Mouse (Mus musculus) liver, embryonic 11.5 days (tissue): ENCODE data around the gene Nek6. TPM values are rescaled to one million over a fixed set of nuclear protein-coding genes. Genes with fewer than 3 reads are reported as not detected.

Experiments used
- ATAC-seq: fragments of 200-750 bp; cut with Nextera tagmentation; replicated peaks from 2 replicates; pipeline ENCODE4 v1.8.0; 2017; ENCODE audit warnings: moderate number of reproducible peaks, mild to moderate bottlenecking, moderate TSS enrichment, moderate library complexity; ENCODE audit not compliant: low FRiP score
- DNase-seq: peaks from one replicate; pipeline ENCODE4 v3.0.0-alpha.2; 2017; ENCODE audit warnings: low spot score
- H3K27ac ChIP-seq: fragments of 300-500 bp; sonication (generic); 2 replicates; pipeline ENCODE4 v1.5.1; 2014; ENCODE audit warnings: mild to moderate bottlenecking, low read depth, low read length, control low read depth
- H3K27me3 ChIP-seq: fragments of 300-500 bp; sonication (generic); replicated peaks from 2 replicates; pipeline ENCODE4 v1.6.1; 2014; ENCODE audit warnings: low read length, mixed read lengths; ENCODE audit not compliant: control insufficient read depth, insufficient read depth
- H3K36me3 ChIP-seq: fragments of 300-500 bp; sonication (generic); 2 replicates; pipeline ENCODE4 v1.6.1; 2014; ENCODE audit warnings: mild to moderate bottlenecking, low read length, moderate library complexity, mixed read lengths; ENCODE audit not compliant: control insufficient read depth, insufficient read depth
- H3K4me1 ChIP-seq: fragments of 300-500 bp; sonication (generic); replicated peaks from 2 replicates; pipeline ENCODE4 v1.6.1; 2014; ENCODE audit warnings: low read length, mixed read lengths; ENCODE audit not compliant: control insufficient read depth, insufficient read depth
- H3K4me2 ChIP-seq: fragments of 300-500 bp; sonication (generic); 2 replicates; pipeline ENCODE4 v1.6.1; 2014; ENCODE audit warnings: mild to moderate bottlenecking, control low read depth, moderate library complexity
- H3K4me3 ChIP-seq: fragments of 300-500 bp; sonication (generic); 2 replicates; pipeline ENCODE4 v1.5.1; 2014; ENCODE audit warnings: low read depth, low read length, control low read depth
- H3K9ac ChIP-seq: fragments of 300-500 bp; sonication (generic); 2 replicates; pipeline ENCODE4 v1.6.1; 2014; ENCODE audit warnings: low read depth, low read length, control low read depth
- H3K9me3 ChIP-seq: fragments of 300-500 bp; sonication (generic); 2 replicates; pipeline ENCODE4 v1.6.1; 2016; ENCODE audit warnings: low read length, inconsistent platforms, mixed read lengths; ENCODE audit not compliant: control insufficient read depth
- WGBS: fragments of 180-500 bp; shearing (Covaris S2); extraction: QIAGEN DNeasy Blood & Tissue Kit; methylation state at CpG from one replicate; pipeline ENCODE4 v1.1.7; 2014; 5-methylcytosine and 5-hydroxymethylcytosine counted together
- microRNA-seq: library from miRNA; unstranded; fragments of <30 nt; microRNA quantifications from one replicate; pipeline ENCODE4, GENCODE M21; 2017; ENCODE audit warnings: borderline number of aligned reads
- polyA plus RNA-seq: library from polyadenylated mRNA; unstranded; fragments of >200 nt; fragmentation: Nextera tagmentation; extraction: Ambion mirVana; gene quantifications from 2 replicates; pipeline ENCODE4 v1.2.1, GENCODE M21; 2014

Nek6 gene
- polyA plus RNA-seq, 1 experiment from 2014 or later = 66.2 TPM

DNA sequence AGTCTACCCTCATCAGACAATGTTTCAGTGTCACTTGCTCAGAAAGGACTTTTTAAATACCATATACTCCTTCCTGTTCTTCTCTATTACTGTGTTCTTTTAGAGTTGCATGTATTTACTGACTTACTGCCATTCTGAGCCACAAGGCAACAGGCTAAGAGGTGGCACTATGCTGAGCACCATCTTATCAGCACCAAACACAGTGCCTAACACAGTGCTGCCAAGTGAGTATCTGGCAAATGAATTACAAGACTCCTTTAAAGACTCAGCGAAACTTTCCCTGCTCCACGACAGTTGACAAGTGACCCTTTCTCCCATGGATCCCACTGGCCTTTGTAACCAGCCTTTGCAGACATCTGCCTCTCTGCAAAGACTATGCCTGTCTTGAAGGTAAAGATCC lies 119.1 kb downstream of the Nek6 start:
- Histone ChIP-seq H3K4me3 (no peak overlapping the region), H3K9ac (no peak overlapping the region), H3K4me1 (no peaks in the 10 kb centered on the region), H3K4me2 (no peak overlapping the region), H3K27ac (no peak overlapping the region), H3K27me3 (no peaks in the 10 kb centered on the region), H3K9me3 (no peaks in the 10 kb centered on the region), H3K36me3 (peaks cover 48% of the 10 kb centered on the region)
- ATAC-seq (no peak), DNase-seq (no peak)
- 91% methylated on average over 2 of the region's 2 CpGs for WGBS

DNA sequence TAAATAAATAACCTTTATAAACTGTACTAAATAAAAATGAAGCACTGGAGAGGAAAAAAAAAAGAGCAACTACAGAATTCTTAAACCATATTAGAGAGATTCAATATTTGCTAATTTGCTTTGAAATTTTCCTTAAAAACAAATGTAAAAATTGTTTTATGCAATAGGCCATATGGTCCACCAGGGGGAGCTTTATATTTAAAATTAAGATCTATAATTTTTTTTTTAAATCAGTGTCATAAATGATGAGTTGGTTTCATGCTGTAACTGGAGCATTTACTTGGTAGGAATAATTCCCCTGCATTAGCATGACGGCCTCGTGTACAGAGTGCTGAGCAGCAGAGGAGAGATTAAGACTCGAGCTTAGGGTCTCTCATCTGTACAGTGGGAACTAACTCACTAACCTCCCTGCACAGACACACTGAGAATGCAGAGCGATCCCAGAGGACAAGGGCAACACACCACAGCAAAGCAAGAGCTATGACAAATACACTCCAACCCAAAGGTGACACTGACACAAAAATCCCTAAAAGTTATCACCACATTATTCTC lies 126.3 kb downstream of the Nek6 start:
- H3K4me1 ChIP-seq = peaks cover 5% of the 10 kb centered on the region
- H3K9me3 ChIP-seq = no peaks in the 10 kb centered on the region
- no peak for DNase-seq
- peaks cover 33% of the 10 kb centered on the region for H3K36me3 ChIP-seq
- H3K9ac ChIP-seq = no peak overlapping the region
- no peak overlapping the region for H3K4me3 ChIP-seq
- 83% methylated on average over 4 of the region's 4 CpGs for WGBS
- ATAC-seq = no peak
- H3K4me2 ChIP-seq = no peak overlapping the region
- H3K27me3 ChIP-seq = no peaks in the 10 kb centered on the region
- H3K27ac ChIP-seq = no peak overlapping the region

DNA sequence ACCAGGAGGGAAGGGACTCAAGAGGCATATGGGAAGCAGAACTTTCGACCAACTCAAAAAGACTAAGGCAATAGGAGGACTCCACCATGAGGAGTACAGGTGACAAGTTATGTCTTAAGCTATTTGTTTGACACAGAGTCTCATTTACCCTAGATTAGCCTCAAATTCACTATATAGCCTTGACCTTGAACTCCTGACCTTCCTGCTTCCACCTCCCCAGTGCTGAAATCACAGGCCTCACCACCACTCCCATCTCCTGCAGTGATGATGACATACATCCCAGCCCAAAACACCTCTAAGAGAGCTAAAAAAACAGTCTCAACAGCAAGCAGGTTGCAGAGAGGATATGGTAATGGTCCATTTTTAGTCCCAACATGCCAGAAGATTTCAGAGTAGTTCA lies 130.3 kb downstream of the Nek6 start:
- Histone ChIP-seq H3K27me3 (no peaks in the 10 kb centered on the region), H3K9ac (no peak overlapping the region), H3K4me2 (no peak overlapping the region), H3K27ac (no peak overlapping the region), H3K4me1 (peaks cover 6% of the 10 kb centered on the region), H3K36me3 (peaks cover 16% of the 10 kb centered on the region), H3K9me3 (no peaks in the 10 kb centered on the region), H3K4me3 (no peak overlapping the region)
- WGBS = 94% methylated on average over 1 of the region's 1 CpGs
- DNase-seq = no peak
- no peak for ATAC-seq

DNA sequence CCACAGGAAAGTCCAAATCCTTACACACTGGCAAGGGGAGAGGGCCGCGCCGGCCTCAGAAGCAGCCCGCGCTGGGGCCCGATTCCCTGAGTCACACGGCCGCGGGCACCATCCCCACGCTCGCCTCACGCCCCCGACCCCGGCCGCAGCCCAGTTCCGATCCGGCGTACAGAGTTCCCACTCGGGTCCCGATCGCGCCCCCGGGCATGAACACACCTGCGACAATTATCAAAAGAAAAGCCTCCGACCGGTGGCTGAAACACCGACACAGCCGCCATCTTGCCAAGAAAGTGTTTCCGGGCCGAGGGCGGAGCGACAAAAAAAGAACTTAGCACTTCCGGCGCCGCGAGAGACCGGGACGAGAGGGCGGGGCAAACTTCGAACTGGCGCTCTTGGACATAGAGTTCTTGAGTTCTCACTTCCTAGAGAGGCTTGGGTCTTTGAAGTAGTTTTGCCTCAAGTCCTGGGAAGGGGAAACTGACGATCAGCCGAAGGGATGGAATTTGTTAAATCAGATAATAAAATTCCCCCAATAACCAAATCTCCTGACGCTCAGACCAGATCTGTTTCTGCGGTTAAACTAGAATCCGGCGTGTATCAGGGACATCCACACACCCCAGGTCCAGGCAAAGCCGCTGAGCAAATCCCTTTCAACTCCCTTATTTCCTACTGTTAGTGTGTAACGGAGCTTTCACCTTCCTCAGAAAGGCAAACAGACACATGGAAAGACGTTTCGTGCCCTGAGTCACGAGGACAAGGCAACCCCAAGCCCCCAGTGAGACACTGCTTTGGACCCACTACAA lies 132.4 kb downstream of the Nek6 start, which contains the start of gene Psmb7:
Gene Psmb7, minus strand, starts transcription at position 463 of the 803 bp plus-strand sequence.
- 2% methylated on average over 52 of the region's 52 CpGs for WGBS
- H3K9me3 ChIP-seq = no peaks in the 10 kb centered on the region
- peaks cover 6% of the 10 kb centered on the region for H3K4me1 ChIP-seq
- H3K4me2 ChIP-seq = peak within 1 kb of the TSS; percentile 73
- H3K4me3 ChIP-seq = peak within 1 kb of the TSS; percentile 91
- peak within 1 kb of the TSS; percentile 91 for H3K9ac ChIP-seq
- peak within 1 kb of the TSS; percentile 58; the same call in 1 of the 2 replicates for H3K27ac ChIP-seq
- DNase-seq (peak; percentile 90), ATAC-seq (peak; percentile 88)
- peaks cover 8% of the 10 kb centered on the region for H3K36me3 ChIP-seq
- no peaks in the 10 kb centered on the region for H3K27me3 ChIP-seq

Small RNAs within 50 kb of the gene (microRNA-seq; reads per million reads assigned to microRNA genes)
- not detected for gene Gm27634

Other genes starting within 250 kb of the Nek6 start
- 10.6 and 11.8 TPM in 2 replicates for gene Dennd1a, start 224.3 kb upstream of the Nek6 start, polyA plus RNA-seq
- 10.5 and 11.0 TPM in 2 replicates for gene Lhx2, start 172.4 kb upstream of the Nek6 start, polyA plus RNA-seq
- 271 and 282 TPM in 2 replicates for gene Psmb7, start 132.4 kb downstream of the Nek6 start, polyA plus RNA-seq
- gene Nr5a1, start 202.9 kb downstream of the Nek6 start, polyA plus RNA-seq = 0.11 and 0.25 TPM in 2 replicates